Mouse (Mus musculus) adipocyte (in vitro differentiated cells): ENCODE measurements around the gene Rhpn2.
"Not testable (repeated sequence)": the region's sequence is repeated elsewhere in the genome, so short reads cannot be mapped to it uniquely, and the experiment has no call there.

Experiments
- DNase-seq: peaks from one replicate; pipeline ENCODE4 v3.0.0-alpha.2; 2016; ENCODE audit warnings: low spot score

Gene Rhpn2

GRCm38 (mm10) chr7:35333692-35334526 is at the start of gene Rhpn2:
Gene Rhpn2 (plus strand): TSS chr7:35334170.
- peak; percentile 77 for DNase-seq

- DNase-seq: no peak
Observed at GRCm38 (mm10) chr7:35293464-35293863, 40.5 kb upstream of the Rhpn2 start.

GRCm38 (mm10) chr7:35295631-35296030 is 38.3 kb upstream of the Rhpn2 start:
- DNase-seq: no peak

GRCm38 (mm10) chr7:35297886-35298285 is 36.1 kb upstream of the Rhpn2 start:
- DNase-seq: no peak

GRCm38 (mm10) chr7:35299656-35300055 is 34.3 kb upstream of the Rhpn2 start:
- no peak for DNase-seq

GRCm38 (mm10) chr7:35300792-35301191 is 33.2 kb upstream of the Rhpn2 start:
- no peak for DNase-seq

GRCm38 (mm10) chr7:35311214-35311613 is 22.8 kb upstream of the Rhpn2 start:
- DNase-seq: no peak

- no peak for DNase-seq
Observed at GRCm38 (mm10) chr7:35314156-35314555, 19.8 kb upstream of the Rhpn2 start.

GRCm38 (mm10) chr7:35317729-35318609 is 16.0 kb upstream of the Rhpn2 start, which contains the start of gene Gpatch1:
Gene Gpatch1 (minus strand): TSS chr7:35318440.
- peak; percentile 77 for DNase-seq

- not testable (repeated sequence) for DNase-seq
Observed at GRCm38 (mm10) chr7:35319221-35319620, 14.7 kb upstream of the Rhpn2 start.

- peak; percentile 12 for DNase-seq
Observed at GRCm38 (mm10) chr7:35319755-35320154, 14.2 kb upstream of the Rhpn2 start.

- DNase-seq: no peak
Observed at GRCm38 (mm10) chr7:35322161-35322560, 11.8 kb upstream of the Rhpn2 start.

GRCm38 (mm10) chr7:35322732-35323420 is 11.1 kb upstream of the Rhpn2 start:
- no peak for DNase-seq

GRCm38 (mm10) chr7:35331590-35331989 is 2.4 kb upstream of the Rhpn2 start:
- DNase-seq: no peak

GRCm38 (mm10) chr7:35333231-35333651 is 729 bp upstream of the Rhpn2 start:
- DNase-seq: no peak

- no peak for DNase-seq
Observed at GRCm38 (mm10) chr7:35334527-35335452, 820 bp downstream of the Rhpn2 start.

GRCm38 (mm10) chr7:35340196-35340595 is 6.2 kb downstream of the Rhpn2 start:
- no peak for DNase-seq

GRCm38 (mm10) chr7:35341282-35341681 is 7.3 kb downstream of the Rhpn2 start:
- DNase-seq: no peak

- peak; percentile 28 for DNase-seq
Observed at GRCm38 (mm10) chr7:35342498-35342897, 8.5 kb downstream of the Rhpn2 start.

- no peak for DNase-seq
Observed at GRCm38 (mm10) chr7:35344785-35345330, 10.9 kb downstream of the Rhpn2 start.
